Mouse (Mus musculus): ENCODE results near the gene AC140267.1.

DNA sequence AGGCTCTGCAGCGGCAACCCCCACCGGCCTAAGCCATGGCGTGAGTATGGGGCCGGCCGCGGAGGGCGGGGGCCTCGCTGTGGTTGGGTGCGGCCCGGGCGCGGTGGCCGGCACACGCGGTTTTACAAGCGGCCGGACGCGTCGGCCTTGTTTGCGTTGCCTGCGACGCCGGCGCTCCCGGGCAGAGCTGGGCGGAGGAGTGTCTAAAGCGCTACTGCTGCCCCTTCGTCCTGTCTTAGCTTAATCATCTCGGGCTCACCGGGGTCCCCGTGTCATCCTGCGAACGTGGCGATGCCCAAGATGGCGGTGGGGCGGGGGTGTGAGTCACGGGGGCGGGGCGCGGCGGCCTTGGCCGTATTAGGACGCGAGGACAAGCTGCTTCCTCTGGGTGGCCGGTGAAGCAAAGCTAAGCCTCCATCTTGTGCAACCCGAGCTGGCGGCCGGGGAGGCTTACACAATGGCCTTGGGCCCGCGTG lies 20.0 kb downstream of the AC140267.1 start:
- TF ChIP-seq EP300 (IDR thresholded peaks at IDR 0.05; ENCODE audit: low read depth): no peak; the same call in 1 of the 2 replicates
- TF ChIP-seq CTCF (IDR thresholded peaks at IDR 0.05; ENCODE audit: low read depth): no peak

Measured in heart, postnatal 0 days (tissue).